Mouse (Mus musculus): Measurements from ENCODE around the gene Cdh23.

Cdh23 gene

DNA sequence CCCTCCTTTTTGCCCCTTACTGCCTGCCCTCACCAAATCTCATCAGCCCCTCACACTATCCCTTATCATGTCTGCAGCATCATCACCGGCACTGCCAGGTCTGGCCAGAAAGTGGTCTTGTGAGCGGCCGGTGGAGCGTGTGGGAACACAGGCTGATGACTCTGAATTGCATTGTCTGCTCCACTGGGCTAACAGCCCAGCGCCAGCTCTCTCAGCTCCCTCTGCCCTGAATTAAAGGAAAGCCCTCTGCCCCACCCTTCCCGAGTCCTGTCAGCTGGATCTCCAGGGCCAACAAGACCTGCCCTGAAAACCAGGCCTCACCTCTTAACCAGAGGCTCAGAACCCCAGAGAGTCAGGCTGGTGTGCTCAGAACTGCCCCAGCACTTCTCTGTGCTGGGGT lies 201.2 kb downstream of the Cdh23 start:
- in situ Hi-C loops (cut with MseI, MboI): no loop called here

GRCm38 (mm10) chr10:60491538-60491937 lies 204.8 kb downstream of the Cdh23 start:
- in situ Hi-C loops (cut with MseI, MboI): no loop called here

GRCm38 (mm10) chr10:60481381-60481780 lies 214.9 kb downstream of the Cdh23 start:
- in situ Hi-C loops (cut with MseI, MboI): no loop called here

GRCm38 (mm10) chr10:60474549-60474948 lies 221.7 kb downstream of the Cdh23 start:
- in situ Hi-C loops (cut with MseI, MboI): no loop called here

GRCm38 (mm10) chr10:60473782-60474322 lies 222.4 kb downstream of the Cdh23 start:
- in situ Hi-C loops (cut with MseI, MboI): no loop called here

- in situ Hi-C loops (cut with MseI, MboI): no loop called here
Measured at GRCm38 (mm10) chr10:60467752-60468151, 228.5 kb downstream of the Cdh23 start.

- in situ Hi-C loops (cut with MseI, MboI): no loop called here
Measured at GRCm38 (mm10) chr10:60463953-60464647, 232.2 kb downstream of the Cdh23 start.

DNA sequence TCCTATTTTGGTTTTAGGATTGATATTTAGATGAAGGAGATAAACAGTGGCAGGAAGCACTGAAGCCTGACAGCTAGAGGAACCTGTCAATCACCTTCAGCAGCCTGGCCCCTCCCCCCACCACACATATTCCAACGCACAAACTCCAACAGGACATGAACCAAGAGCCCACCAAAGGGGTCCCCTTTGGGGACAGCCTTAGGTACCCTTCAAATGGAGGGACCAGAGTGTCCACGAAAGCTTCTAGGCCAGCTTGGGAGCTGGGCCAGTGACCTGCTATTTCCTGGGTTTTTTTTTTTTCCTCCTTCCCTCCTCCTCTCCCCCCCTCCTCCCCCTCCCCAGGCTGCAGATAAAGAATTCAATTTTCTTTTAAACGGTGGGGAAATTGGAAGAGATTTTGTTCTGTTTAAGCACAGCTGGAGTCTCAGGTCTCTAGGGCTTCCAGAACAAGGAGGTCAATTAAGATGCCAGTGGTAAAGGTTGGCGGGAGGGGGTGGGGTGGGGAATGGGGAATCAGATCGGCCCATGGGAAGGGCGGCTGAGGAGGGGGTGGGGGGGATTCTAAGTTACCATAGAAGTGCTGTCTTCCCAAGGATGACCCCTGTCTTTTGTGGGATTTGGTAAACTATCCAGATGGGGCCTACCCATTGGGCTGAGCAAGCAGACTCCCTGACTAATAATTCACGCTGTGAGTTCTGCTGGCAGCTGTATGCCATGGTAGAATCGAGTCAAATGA lies 239.5 kb downstream of the Cdh23 start:
- in situ Hi-C loops (cut with MseI, MboI): no loop called here

DNA sequence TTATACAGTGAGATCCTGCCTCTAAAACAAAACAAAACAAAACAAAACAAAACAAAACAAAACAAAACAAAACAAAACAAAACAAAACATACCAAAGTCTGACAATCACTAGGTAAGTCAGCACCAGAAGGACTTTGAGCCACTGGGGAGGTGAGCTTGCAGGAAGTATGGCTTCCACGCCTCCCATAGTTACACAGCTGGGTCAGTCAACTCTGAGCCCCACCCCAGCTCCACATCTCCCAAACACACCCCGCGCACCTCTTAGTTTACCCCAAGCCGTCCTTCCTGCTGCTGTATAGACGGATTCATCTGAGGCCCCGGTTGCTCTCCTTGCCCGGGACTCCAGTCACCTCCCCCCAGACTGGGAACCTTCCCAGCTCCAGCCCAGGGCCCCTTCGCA lies 241.1 kb downstream of the Cdh23 start:
- in situ Hi-C loops (cut with MseI, MboI): no loop called here

DNA sequence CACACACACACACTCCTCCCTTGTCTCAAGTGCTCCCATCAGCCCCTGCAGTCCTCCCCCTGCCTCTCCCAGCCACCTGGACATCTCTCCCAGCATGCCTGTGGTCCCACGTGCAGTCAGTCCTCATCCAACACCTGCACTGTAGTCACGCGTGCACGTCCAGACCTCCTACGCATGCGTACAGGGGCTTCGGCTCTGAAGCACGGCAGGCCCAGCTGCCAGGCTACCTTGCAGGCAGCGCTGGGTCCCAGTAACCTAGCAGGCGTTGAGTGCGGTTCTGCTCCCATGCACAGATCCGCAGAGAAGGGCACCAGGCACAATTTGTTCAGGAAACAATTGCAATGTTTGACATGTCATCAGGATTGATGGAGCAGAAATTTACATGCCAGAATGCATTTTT lies 249.1 kb downstream of the Cdh23 start:
- in situ Hi-C loops (cut with MseI, MboI): no loop called here

- in situ Hi-C loops (cut with MseI, MboI): no loop called here
Measured at GRCm38 (mm10) chr10:60445031-60445593, 251.2 kb downstream of the Cdh23 start.

GRCm38 (mm10) chr10:60443078-60443477 lies 253.2 kb downstream of the Cdh23 start:
- in situ Hi-C loops (cut with MseI, MboI): no loop called here

- in situ Hi-C loops (cut with MseI, MboI): no loop called here
Measured at GRCm38 (mm10) chr10:60442321-60442720, 254.0 kb downstream of the Cdh23 start.

DNA sequence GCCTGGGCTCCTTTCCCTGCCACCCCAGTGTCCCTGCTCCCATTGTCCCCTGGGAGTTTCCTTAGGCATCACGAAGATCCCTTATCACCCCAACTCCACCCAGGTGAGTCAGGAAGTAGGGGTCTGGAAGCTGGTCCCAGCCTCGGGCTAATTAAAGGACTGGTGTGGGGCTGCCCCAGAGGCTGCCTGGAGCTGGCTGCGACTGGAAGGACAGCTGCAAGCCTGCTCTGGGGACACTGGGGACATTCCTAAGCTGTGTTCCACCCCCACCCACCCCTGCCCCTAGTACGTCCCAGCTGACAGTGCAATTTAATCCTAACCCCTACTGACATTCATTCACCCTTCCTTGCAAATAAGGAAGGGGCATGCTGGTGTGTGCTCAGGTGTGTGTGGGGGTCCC lies 263.6 kb downstream of the Cdh23 start:
- in situ Hi-C loops (cut with MseI, MboI): no loop called here

DNA sequence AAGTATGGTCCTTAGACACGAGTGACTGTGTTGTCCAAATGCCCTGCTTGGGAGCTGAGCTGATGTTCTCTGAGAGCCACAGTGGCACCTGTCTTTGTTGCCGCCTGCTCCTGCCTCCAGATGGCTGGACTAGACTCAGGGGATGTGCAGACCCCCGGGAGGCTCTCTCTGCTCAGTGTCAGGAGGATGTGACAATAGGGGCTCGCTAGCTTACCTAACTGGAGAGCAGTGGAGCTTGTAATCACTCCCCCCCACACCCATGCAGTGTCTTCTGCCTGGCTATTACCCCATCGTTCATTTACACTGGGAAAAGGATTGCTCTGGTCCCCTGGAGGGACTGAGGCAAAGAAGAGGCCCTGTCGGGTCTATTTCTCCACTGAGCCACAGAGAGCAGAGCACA lies 265.7 kb downstream of the Cdh23 start:
- in situ Hi-C loops (cut with MseI, MboI): no loop called here

GRCm38 (mm10) chr10:60430001-60430400 lies 266.3 kb downstream of the Cdh23 start:
- in situ Hi-C loops (cut with MseI, MboI): no loop called here

GRCm38 (mm10) chr10:60422756-60423155 lies 273.5 kb downstream of the Cdh23 start:
- in situ Hi-C loops (cut with MseI, MboI): no loop called here

- in situ Hi-C loops (cut with MseI, MboI): loop anchor here (10.0 kb wide), 2 partner anchors 275 to 335 kb away; partner anchors contain the start of genes Cdh23 (in 2 of the 2) and Slc29a3 (in 1 of the 2)
Measured at GRCm38 (mm10) chr10:60419624-60420023, 276.7 kb downstream of the Cdh23 start.

GRCm38 (mm10) chr10:60418137-60418536 lies 278.2 kb downstream of the Cdh23 start:
- in situ Hi-C loops (cut with MseI, MboI): loop anchor here (10.0 kb wide), 2 partner anchors 277 to 337 kb away; partner anchors contain the start of genes Cdh23 (in 2 of the 2) and Slc29a3 (in 1 of the 2)

- in situ Hi-C loops (cut with MseI, MboI): loop anchor here (10.0 kb wide), 2 partner anchors 278 to 338 kb away; partner anchors contain the start of genes Cdh23 (in 2 of the 2) and Slc29a3 (in 1 of the 2)
Measured at GRCm38 (mm10) chr10:60417041-60417440, 279.2 kb downstream of the Cdh23 start.

DNA sequence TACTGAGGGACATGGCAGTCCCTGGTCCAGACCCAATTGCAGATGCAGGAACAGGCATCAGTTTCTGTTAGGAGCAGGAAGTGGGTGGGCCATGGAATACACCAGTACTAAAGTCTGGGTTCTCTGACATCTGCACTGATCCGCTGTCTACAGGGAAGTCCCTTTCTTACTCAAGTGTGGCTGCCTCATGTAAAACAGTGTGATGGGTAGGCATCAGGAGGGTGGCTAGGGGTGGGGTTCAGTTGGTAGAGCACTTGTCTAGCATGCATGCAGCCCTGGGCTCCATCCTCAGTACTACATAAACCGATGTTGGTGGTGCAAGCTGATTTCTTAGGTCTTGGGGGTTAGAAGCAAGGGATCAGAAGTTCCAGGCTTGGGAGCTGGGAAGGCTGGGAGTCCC lies 282.5 kb downstream of the Cdh23 start:
- in situ Hi-C loops (cut with MseI, MboI): loop anchor here (5.0 to 10.0 kb wide), 3 partner anchors 106 to 341 kb away; partner anchors contain the start of genes Cdh23 (in 2 of the 2) and Slc29a3 (in 1 of the 2)

GRCm38 (mm10) chr10:60411794-60412193 lies 284.5 kb downstream of the Cdh23 start:
- in situ Hi-C loops (cut with MseI, MboI): loop anchor here (5.0 to 10.0 kb wide), 3 partner anchors 104 to 343 kb away; partner anchors contain the start of genes Cdh23 (in 2 of the 2) and Slc29a3 (in 1 of the 2)
